Mouse (Mus musculus) liver, postnatal 0 days (tissue): ENCODE data around the gene Vmn1r121.
"Not testable (repeated sequence)": the region's sequence is repeated elsewhere in the genome, so short reads cannot be mapped to it uniquely, and the experiment has no call there.

ENCODE experiments used
- CTCF ChIP-seq: sonication (generic); IDR thresholded peaks from 2 replicates; pipeline ENCODE4 v1.5.1; 2016; ENCODE audit warnings: antibody characterized with exemption, low read depth
- EP300 ChIP-seq: IDR thresholded peaks from 2 replicates; pipeline ENCODE4 v1.6.1; 2016; ENCODE audit warnings: antibody characterized with exemption, low read depth, mild to moderate bottlenecking

DNA sequence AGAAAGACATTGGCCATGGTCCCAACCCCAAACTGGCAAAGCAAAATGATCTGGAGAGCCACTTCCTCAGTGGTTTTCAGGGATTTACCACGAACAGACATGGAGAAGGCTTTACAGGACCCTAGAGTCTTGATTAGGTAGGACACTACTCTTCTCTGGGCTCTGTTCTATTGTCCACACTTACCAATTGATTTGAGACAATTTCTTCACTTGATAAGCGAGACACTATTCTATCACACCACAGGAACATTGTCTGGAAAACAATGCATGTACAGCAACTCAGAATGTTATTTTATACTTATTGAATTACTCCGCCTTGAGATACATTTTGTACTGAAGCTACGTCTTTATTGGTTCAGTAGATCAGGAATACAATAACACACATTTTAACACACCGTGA, at the start of gene Vmn1r121:
- TF ChIP-seq EP300, CTCF: not testable (repeated sequence)
